Mouse (Mus musculus): Measurements from ENCODE around the gene Slc2a1. TPM values are rescaled to one million over a fixed set of nuclear protein-coding genes. Genes with fewer than 3 reads are reported as not detected.

Slc2a1 gene
- polyA plus RNA-seq, 1 experiment from 2014 or later, result 137 TPM

GRCm38 (mm10) chr4:119072941-119073451 lies 35.5 kb upstream of the Slc2a1 start:
- 3% methylated on average over 21 of the region's 28 CpGs for WGBS
- ATAC-seq (ENCODE audit: low FRiP score) (peak; percentile 65), DNase-seq (ENCODE audit: low spot score) (peak; percentile 60)
- H3K4me3 ChIP-seq (ENCODE audit: low read depth, low read length), result peak overlapping the region; percentile 14
- H3K36me3 ChIP-seq (ENCODE audit: control insufficient read depth, insufficient read depth, low read length), result no peaks in the 10 kb centered on the region
- peak overlapping the region; percentile 41 for H3K4me2 ChIP-seq (replicated peaks; ENCODE audit: low read depth, low read length)
- H3K27me3 ChIP-seq (ENCODE audit: control insufficient read depth, insufficient read depth, low read length), result 0 out of 2 replicates have a peak, but pooled peaks cover 2% of the 10 kb centered on the region
- peak overlapping the region; percentile 53; the same call in 1 of the 2 replicates for H3K27ac ChIP-seq (ENCODE audit: low read depth, low read length)
- H3K4me1 ChIP-seq (replicated peaks; ENCODE audit: control insufficient read depth, insufficient read depth, low read length), result peaks cover 14% of the 10 kb centered on the region
- H3K9me3 ChIP-seq (ENCODE audit: control insufficient read depth, low read length), result no peaks in the 10 kb centered on the region
- peak overlapping the region; percentile 50 for H3K9ac ChIP-seq (ENCODE audit: low read depth, low read length)

GRCm38 (mm10) chr4:119073626-119074025 lies 34.9 kb upstream of the Slc2a1 start:
- ATAC-seq (ENCODE audit: low FRiP score) (no peak), DNase-seq (ENCODE audit: low spot score) (no peak)
- no peaks in the 10 kb centered on the region for H3K9me3 ChIP-seq (ENCODE audit: control insufficient read depth, low read length)
- 0 out of 2 replicates have a peak, but pooled peaks cover 2% of the 10 kb centered on the region for H3K27me3 ChIP-seq (ENCODE audit: control insufficient read depth, insufficient read depth, low read length)
- H3K4me1 ChIP-seq (replicated peaks; ENCODE audit: control insufficient read depth, insufficient read depth, low read length), result peaks cover 14% of the 10 kb centered on the region
- H3K4me2 ChIP-seq (replicated peaks; ENCODE audit: low read depth, low read length), result no peak overlapping the region
- 17% methylated on average over 2 of the region's 2 CpGs for WGBS
- H3K9ac ChIP-seq (ENCODE audit: low read depth, low read length), result no peak overlapping the region
- H3K36me3 ChIP-seq (ENCODE audit: control insufficient read depth, insufficient read depth, low read length), result no peaks in the 10 kb centered on the region
- H3K27ac ChIP-seq (ENCODE audit: low read depth, low read length), result 0 out of 2 replicates have a peak overlapping the region, but pooled peaks have one; percentile 36
- H3K4me3 ChIP-seq (ENCODE audit: low read depth, low read length), result no peak overlapping the region

- Histone ChIP-seq H3K9me3 (ENCODE audit: control insufficient read depth, low read length) (no peaks in the 10 kb centered on the region), H3K36me3 (ENCODE audit: control insufficient read depth, insufficient read depth, low read length) (no peaks in the 10 kb centered on the region), H3K9ac (ENCODE audit: low read depth, low read length) (no peak overlapping the region), H3K4me3 (ENCODE audit: low read depth, low read length) (no peak overlapping the region), H3K4me1 (replicated peaks; ENCODE audit: control insufficient read depth, insufficient read depth, low read length) (peaks cover 14% of the 10 kb centered on the region), H3K27me3 (ENCODE audit: control insufficient read depth, insufficient read depth, low read length) (0 out of 2 replicates have a peak, but pooled peaks cover 2% of the 10 kb centered on the region), H3K4me2 (replicated peaks; ENCODE audit: low read depth, low read length) (no peak overlapping the region), H3K27ac (ENCODE audit: low read depth, low read length) (no peak overlapping the region)
- 16% methylated on average over 6 of the region's 6 CpGs for WGBS
- peak; percentile 11 for DNase-seq (ENCODE audit: low spot score)
- no peak for ATAC-seq (ENCODE audit: low FRiP score)
Measured at GRCm38 (mm10) chr4:119074596-119074995, 33.9 kb upstream of the Slc2a1 start.

- H3K4me1 ChIP-seq (replicated peaks; ENCODE audit: control insufficient read depth, insufficient read depth, low read length), result peaks cover 14% of the 10 kb centered on the region
- no peak overlapping the region for H3K4me3 ChIP-seq (ENCODE audit: low read depth, low read length)
- ATAC-seq (ENCODE audit: low FRiP score) (no peak), DNase-seq (ENCODE audit: low spot score) (peak; percentile 9)
- no peaks in the 10 kb centered on the region for H3K36me3 ChIP-seq (ENCODE audit: control insufficient read depth, insufficient read depth, low read length)
- WGBS, result 46% methylated on average over 7 of the region's 7 CpGs
- H3K27me3 ChIP-seq (ENCODE audit: control insufficient read depth, insufficient read depth, low read length), result 0 out of 2 replicates have a peak, but pooled peaks cover 2% of the 10 kb centered on the region
- H3K4me2 ChIP-seq (replicated peaks; ENCODE audit: low read depth, low read length), result no peak overlapping the region
- no peak overlapping the region for H3K27ac ChIP-seq (ENCODE audit: low read depth, low read length)
- no peak overlapping the region for H3K9ac ChIP-seq (ENCODE audit: low read depth, low read length)
- H3K9me3 ChIP-seq (ENCODE audit: control insufficient read depth, low read length), result no peaks in the 10 kb centered on the region
Measured at GRCm38 (mm10) chr4:119075273-119075672, 33.2 kb upstream of the Slc2a1 start.

- peaks cover 13% of the 10 kb centered on the region for H3K4me1 ChIP-seq (replicated peaks; ENCODE audit: control insufficient read depth, insufficient read depth, low read length)
- ATAC-seq (ENCODE audit: low FRiP score), result no peak
- 0 out of 2 replicates have a peak, but pooled peaks cover 2% of the 10 kb centered on the region for H3K27me3 ChIP-seq (ENCODE audit: control insufficient read depth, insufficient read depth, low read length)
- no peaks in the 10 kb centered on the region for H3K36me3 ChIP-seq (ENCODE audit: control insufficient read depth, insufficient read depth, low read length)
- no peak for DNase-seq (ENCODE audit: low spot score)
- no peak overlapping the region for H3K9ac ChIP-seq (ENCODE audit: low read depth, low read length)
- WGBS, result 80% methylated on average over 11 of the region's 11 CpGs
- no peak overlapping the region for H3K27ac ChIP-seq (ENCODE audit: low read depth, low read length)
- no peak overlapping the region for H3K4me3 ChIP-seq (ENCODE audit: low read depth, low read length)
- H3K4me2 ChIP-seq (replicated peaks; ENCODE audit: low read depth, low read length), result no peak overlapping the region
- H3K9me3 ChIP-seq (ENCODE audit: control insufficient read depth, low read length), result no peaks in the 10 kb centered on the region
Measured at GRCm38 (mm10) chr4:119076336-119076735, 32.2 kb upstream of the Slc2a1 start.

GRCm38 (mm10) chr4:119077084-119077682 lies 31.3 kb upstream of the Slc2a1 start:
- no peak overlapping the region for H3K4me3 ChIP-seq (ENCODE audit: low read depth, low read length)
- 0 out of 2 replicates have a peak, but pooled peaks cover 2% of the 10 kb centered on the region for H3K27me3 ChIP-seq (ENCODE audit: control insufficient read depth, insufficient read depth, low read length)
- 70% methylated on average over 13 of the region's 13 CpGs for WGBS
- H3K27ac ChIP-seq (ENCODE audit: low read depth, low read length), result no peak overlapping the region
- no peaks in the 10 kb centered on the region for H3K9me3 ChIP-seq (ENCODE audit: control insufficient read depth, low read length)
- H3K36me3 ChIP-seq (ENCODE audit: control insufficient read depth, insufficient read depth, low read length), result no peaks in the 10 kb centered on the region
- H3K4me1 ChIP-seq (replicated peaks; ENCODE audit: control insufficient read depth, insufficient read depth, low read length), result peaks cover 5% of the 10 kb centered on the region
- H3K4me2 ChIP-seq (replicated peaks; ENCODE audit: low read depth, low read length), result no peak overlapping the region
- ATAC-seq (ENCODE audit: low FRiP score) (no peak), DNase-seq (ENCODE audit: low spot score) (no peak)
- H3K9ac ChIP-seq (ENCODE audit: low read depth, low read length), result no peak overlapping the region

GRCm38 (mm10) chr4:119079928-119080327 lies 28.6 kb upstream of the Slc2a1 start:
- Histone ChIP-seq H3K36me3 (ENCODE audit: control insufficient read depth, insufficient read depth, low read length) (no peaks in the 10 kb centered on the region), H3K4me1 (replicated peaks; ENCODE audit: control insufficient read depth, insufficient read depth, low read length) (no peaks in the 10 kb centered on the region), H3K4me2 (replicated peaks; ENCODE audit: low read depth, low read length) (no peak overlapping the region), H3K9ac (ENCODE audit: low read depth, low read length) (no peak overlapping the region), H3K27me3 (ENCODE audit: control insufficient read depth, insufficient read depth, low read length) (no peaks in the 10 kb centered on the region), H3K27ac (ENCODE audit: low read depth, low read length) (no peak overlapping the region), H3K4me3 (ENCODE audit: low read depth, low read length) (no peak overlapping the region), H3K9me3 (ENCODE audit: control insufficient read depth, low read length) (no peaks in the 10 kb centered on the region)
- DNase-seq (ENCODE audit: low spot score) (no peak), ATAC-seq (ENCODE audit: low FRiP score) (no peak)
- 88% methylated on average over 6 of the region's 6 CpGs for WGBS

- Histone ChIP-seq H3K4me2 (replicated peaks; ENCODE audit: low read depth, low read length) (no peak overlapping the region), H3K9me3 (ENCODE audit: control insufficient read depth, low read length) (no peaks in the 10 kb centered on the region), H3K36me3 (ENCODE audit: control insufficient read depth, insufficient read depth, low read length) (no peaks in the 10 kb centered on the region), H3K4me1 (replicated peaks; ENCODE audit: control insufficient read depth, insufficient read depth, low read length) (no peaks in the 10 kb centered on the region), H3K27ac (ENCODE audit: low read depth, low read length) (no peak overlapping the region), H3K4me3 (ENCODE audit: low read depth, low read length) (no peak overlapping the region), H3K9ac (ENCODE audit: low read depth, low read length) (no peak overlapping the region), H3K27me3 (ENCODE audit: control insufficient read depth, insufficient read depth, low read length) (no peaks in the 10 kb centered on the region)
- DNase-seq (ENCODE audit: low spot score) (no peak), ATAC-seq (ENCODE audit: low FRiP score) (no peak)
- WGBS, result 63% methylated on average over 3 of the region's 3 CpGs
Measured at GRCm38 (mm10) chr4:119082740-119083231, 25.7 kb upstream of the Slc2a1 start.

GRCm38 (mm10) chr4:119088424-119088823 lies 20.1 kb upstream of the Slc2a1 start:
- no peaks in the 10 kb centered on the region for H3K36me3 ChIP-seq (ENCODE audit: control insufficient read depth, insufficient read depth, low read length)
- no peak for ATAC-seq (ENCODE audit: low FRiP score)
- H3K4me3 ChIP-seq (ENCODE audit: low read depth, low read length), result no peak overlapping the region
- DNase-seq (ENCODE audit: low spot score), result no peak
- H3K4me2 ChIP-seq (replicated peaks; ENCODE audit: low read depth, low read length), result no peak overlapping the region
- H3K9ac ChIP-seq (ENCODE audit: low read depth, low read length), result no peak overlapping the region
- H3K4me1 ChIP-seq (replicated peaks; ENCODE audit: control insufficient read depth, insufficient read depth, low read length), result no peaks in the 10 kb centered on the region
- 50% methylated on average over 2 of the region's 2 CpGs for WGBS
- H3K27ac ChIP-seq (ENCODE audit: low read depth, low read length), result no peak overlapping the region
- H3K27me3 ChIP-seq (ENCODE audit: control insufficient read depth, insufficient read depth, low read length), result no peaks in the 10 kb centered on the region
- H3K9me3 ChIP-seq (ENCODE audit: control insufficient read depth, low read length), result no peaks in the 10 kb centered on the region
